Mouse (Mus musculus): ENCODE data around the gene Gm13698. TPM values are rescaled to one million over a fixed set of nuclear protein-coding genes. Genes with fewer than 3 reads are reported as not detected.
"Not testable (repeated sequence)": the region's sequence is repeated elsewhere in the genome, so short reads cannot be mapped to it uniquely, and the experiment has no call there.

Gene Gm13698
- not detected in 2 replicates for polyA plus RNA-seq (2016; fragmentation: Nextera tagmentation; extraction: Ambion mirVana)

GRCm38 (mm10) chr2:83955393-83955792 lies at the start of gene Gm13698:
Gm13698 (plus strand) TSS chr2:83955693.
- not testable (repeated sequence) for ATAC-seq (ENCODE audit: low FRiP score); H3K9me3 ChIP-seq; H3K9ac ChIP-seq; H3K4me1 ChIP-seq; H3K4me3 ChIP-seq (replicated peaks); H3K27me3 ChIP-seq; H3K4me2 ChIP-seq; H3K27ac ChIP-seq; H3K36me3 ChIP-seq (replicated peaks)
- no CpG with 5 or more reads among the region's 6 CpGs for WGBS

GRCm38 (mm10) chr2:83929478-83930088 lies 25.9 kb upstream of the Gm13698 start:
- 63% methylated on average over 2 of the region's 2 CpGs for WGBS
- H3K9me3 ChIP-seq = no peaks in the 10 kb centered on the region
- no peak for ATAC-seq (ENCODE audit: low FRiP score)

DNA sequence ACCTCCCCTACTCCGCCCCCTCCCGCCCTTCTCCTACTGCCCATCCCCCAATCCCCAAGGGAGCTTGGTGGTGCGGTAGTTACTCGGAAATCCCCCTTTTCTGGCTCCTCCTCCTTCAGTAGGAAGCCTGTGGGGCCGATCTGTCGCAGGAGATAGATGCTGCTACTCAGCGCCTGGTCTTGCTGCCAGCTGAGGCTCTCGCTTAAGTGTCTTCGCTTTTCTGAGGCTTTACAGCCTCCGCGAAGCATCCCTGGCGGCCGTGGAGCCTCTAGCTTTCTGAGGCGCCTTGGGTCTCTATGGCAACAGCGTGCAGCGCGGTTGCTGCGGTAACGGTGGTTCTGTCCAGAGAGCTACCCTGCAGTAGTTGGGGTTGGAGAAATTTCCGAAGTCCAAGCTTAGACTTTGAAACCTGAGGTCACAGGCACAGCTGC lies 14.5 kb upstream of the Gm13698 start, which contains the start of gene Zswim2:
Zswim2 (minus strand) TSS at position 298 of the 431 bp plus-strand sequence.
- peak within 1 kb of the TSS; percentile 35 for H3K4me3 ChIP-seq (replicated peaks)
- no peaks in the 10 kb centered on the region for H3K27me3 ChIP-seq
- H3K4me2 ChIP-seq = peak within 1 kb of the TSS; percentile 51
- peak within 1 kb of the TSS; percentile 5; the same call in 1 of the 2 replicates for H3K27ac ChIP-seq
- peak; percentile 98 for ATAC-seq (ENCODE audit: low FRiP score)
- H3K9ac ChIP-seq = no peak within 1 kb of the TSS
- peaks cover 4% of the 10 kb centered on the region; the same call in 1 of the 2 replicates for H3K4me1 ChIP-seq
- no peaks in the 10 kb centered on the region for H3K36me3 ChIP-seq (replicated peaks)
- H3K9me3 ChIP-seq = no peaks in the 10 kb centered on the region
- under 1% methylated on average over 20 of the region's 20 CpGs for WGBS

More at GRCm38 (mm10) chr2:83929478-83930088, 25.9 kb upstream of the Gm13698 start:
- Histone ChIP-seq H3K9ac (no peak overlapping the region), H3K27ac (no peak overlapping the region), H3K27me3 (no peaks in the 10 kb centered on the region), H3K4me1 (no peaks in the 10 kb centered on the region), H3K4me3 (replicated peaks) (no peak overlapping the region), H3K4me2 (no peak overlapping the region), H3K36me3 (replicated peaks) (no peaks in the 10 kb centered on the region)

- no peak overlapping the region for H3K27ac ChIP-seq
- H3K9me3 ChIP-seq = no peaks in the 10 kb centered on the region
- peak overlapping the region; percentile 51 for H3K4me2 ChIP-seq
- 45% methylated on average over 3 of the region's 3 CpGs for WGBS
- no peaks in the 10 kb centered on the region for H3K27me3 ChIP-seq
- H3K9ac ChIP-seq = no peak overlapping the region
- H3K4me1 ChIP-seq = peaks cover 4% of the 10 kb centered on the region; the same call in 1 of the 2 replicates
- no peaks in the 10 kb centered on the region for H3K36me3 ChIP-seq (replicated peaks)
- peak overlapping the region; percentile 35 for H3K4me3 ChIP-seq (replicated peaks)
- peak; percentile 53; the same call in 1 of the 2 replicates for ATAC-seq (ENCODE audit: low FRiP score)
Observed at GRCm38 (mm10) chr2:83941378-83941777, 14.1 kb upstream of the Gm13698 start.

- ATAC-seq (ENCODE audit: low FRiP score) = no peak
Observed at GRCm38 (mm10) chr2:83941792-83942191, 13.7 kb upstream of the Gm13698 start.

DNA sequence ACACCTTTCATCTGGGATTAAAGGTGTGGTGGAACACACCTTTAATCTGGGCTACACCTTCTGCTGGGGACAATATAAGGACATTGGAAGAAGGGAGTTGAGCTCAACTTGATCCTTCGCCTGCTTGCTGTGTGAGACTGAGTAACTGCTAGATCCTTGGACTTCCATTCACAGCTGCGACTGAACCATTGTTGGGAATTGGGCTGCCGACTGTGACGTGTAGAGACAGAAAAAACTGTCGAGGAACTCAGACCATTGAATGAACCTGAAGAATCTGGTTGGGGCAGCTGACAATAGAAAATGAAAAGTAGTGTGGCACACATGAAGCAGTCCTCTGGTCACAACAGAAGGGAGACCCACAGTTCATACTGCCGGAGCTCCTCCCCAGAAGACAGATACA lies 5.7 kb downstream of the Gm13698 start, which contains the start of gene Gm13693:
Gm13693 (plus strand) TSS at position 301 of the 400 bp plus-strand sequence.
- not testable (repeated sequence) for H3K4me3 ChIP-seq (replicated peaks); H3K4me2 ChIP-seq; H3K27me3 ChIP-seq; H3K4me1 ChIP-seq; ATAC-seq (ENCODE audit: low FRiP score); H3K36me3 ChIP-seq (replicated peaks); H3K27ac ChIP-seq; H3K9ac ChIP-seq; H3K9me3 ChIP-seq
- no CpG with 5 or more reads among the region's 6 CpGs for WGBS

More at GRCm38 (mm10) chr2:83941792-83942191, 13.7 kb upstream of the Gm13698 start:
- H3K9ac ChIP-seq = no peak overlapping the region
- no peaks in the 10 kb centered on the region for H3K27me3 ChIP-seq
- H3K27ac ChIP-seq = no peak overlapping the region
- H3K4me1 ChIP-seq = peaks cover 4% of the 10 kb centered on the region; the same call in 1 of the 2 replicates
- 81% methylated on average over 4 of the region's 4 CpGs for WGBS
- H3K4me2 ChIP-seq = no peak overlapping the region
- no peak overlapping the region for H3K4me3 ChIP-seq (replicated peaks)
- H3K36me3 ChIP-seq (replicated peaks) = no peaks in the 10 kb centered on the region
- no peaks in the 10 kb centered on the region for H3K9me3 ChIP-seq

DNA sequence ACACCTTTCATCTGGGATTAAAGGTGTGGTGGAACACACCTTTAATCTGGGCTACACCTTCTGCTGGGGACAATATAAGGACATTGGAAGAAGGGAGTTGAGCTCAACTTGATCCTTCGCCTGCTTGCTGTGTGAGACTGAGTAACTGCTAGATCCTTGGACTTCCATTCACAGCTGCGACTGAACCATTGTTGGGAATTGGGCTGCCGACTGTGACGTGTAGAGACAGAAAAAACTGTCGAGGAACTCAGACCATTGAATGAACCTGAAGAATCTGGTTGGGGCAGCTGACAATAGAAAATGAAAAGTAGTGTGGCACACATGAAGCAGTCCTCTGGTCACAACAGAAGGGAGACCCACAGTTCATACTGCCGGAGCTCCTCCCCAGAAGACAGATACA lies 11.5 kb downstream of the Gm13698 start, which contains the start of gene Gm13695:
Gm13695 (plus strand) TSS at position 301 of the 400 bp plus-strand sequence.
- no CpG with 5 or more reads among the region's 6 CpGs for WGBS
- H3K4me3 ChIP-seq (replicated peaks); H3K36me3 ChIP-seq (replicated peaks); H3K4me2 ChIP-seq; H3K9me3 ChIP-seq; H3K4me1 ChIP-seq; ATAC-seq (ENCODE audit: low FRiP score); H3K27me3 ChIP-seq; H3K9ac ChIP-seq; H3K27ac ChIP-seq: not testable (repeated sequence)

- not testable (repeated sequence) for H3K4me2 ChIP-seq; H3K36me3 ChIP-seq (replicated peaks); H3K9ac ChIP-seq; H3K27me3 ChIP-seq; H3K4me1 ChIP-seq; H3K4me3 ChIP-seq (replicated peaks); H3K9me3 ChIP-seq; ATAC-seq (ENCODE audit: low FRiP score); H3K27ac ChIP-seq
- no CpG with 5 or more reads among the region's 6 CpGs for WGBS
Observed at GRCm38 (mm10) chr2:83972823-83973222, 17.3 kb downstream of the Gm13698 start, which contains the start of gene Gm13696. Gm13696 (plus strand) TSS chr2:83973123.

- H3K36me3 ChIP-seq (replicated peaks); H3K4me3 ChIP-seq (replicated peaks); H3K4me1 ChIP-seq; H3K9me3 ChIP-seq; H3K4me2 ChIP-seq; H3K27ac ChIP-seq; ATAC-seq (ENCODE audit: low FRiP score); H3K27me3 ChIP-seq; H3K9ac ChIP-seq: not testable (repeated sequence)
- WGBS = no CpG with 5 or more reads among the region's 6 CpGs
Observed at GRCm38 (mm10) chr2:83978633-83979032, 23.1 kb downstream of the Gm13698 start, which contains the start of gene Gm13694. Gm13694 (plus strand) TSS chr2:83978933.

- H3K9me3 ChIP-seq; H3K36me3 ChIP-seq (replicated peaks); H3K4me2 ChIP-seq; H3K4me3 ChIP-seq (replicated peaks); H3K27ac ChIP-seq; H3K4me1 ChIP-seq; ATAC-seq (ENCODE audit: low FRiP score); H3K9ac ChIP-seq; H3K27me3 ChIP-seq: not testable (repeated sequence)
- WGBS = no CpG with 5 or more reads among the region's 6 CpGs
Observed at GRCm38 (mm10) chr2:83984443-83984842, 28.9 kb downstream of the Gm13698 start, which contains the start of gene Gm13697. Gm13697 (plus strand) TSS chr2:83984743.

GRCm38 (mm10) chr2:83990253-83990652 lies 34.8 kb downstream of the Gm13698 start, which contains the start of gene Gm13691:
Gm13691 (plus strand) TSS chr2:83990553.
- not testable (repeated sequence) for H3K27ac ChIP-seq; H3K36me3 ChIP-seq (replicated peaks); H3K4me2 ChIP-seq; H3K27me3 ChIP-seq; H3K9me3 ChIP-seq; ATAC-seq (ENCODE audit: low FRiP score); H3K4me1 ChIP-seq; H3K9ac ChIP-seq; H3K4me3 ChIP-seq (replicated peaks)
- no CpG with 5 or more reads among the region's 6 CpGs for WGBS

- 75% methylated on average over 8 of the region's 9 CpGs for WGBS
- not testable (repeated sequence) for H3K27ac ChIP-seq; H3K36me3 ChIP-seq (replicated peaks); H3K9me3 ChIP-seq; H3K4me3 ChIP-seq (replicated peaks); ATAC-seq (ENCODE audit: low FRiP score); H3K4me1 ChIP-seq; H3K27me3 ChIP-seq; H3K9ac ChIP-seq; H3K4me2 ChIP-seq
Observed at GRCm38 (mm10) chr2:83993639-83994255, 38.3 kb downstream of the Gm13698 start.

Measured in forebrain, embryonic 12.5 days (tissue).